Mouse (Mus musculus): ENCODE results near the gene Rnf217.

GRCm38 (mm10) chr10:31555433-31555960 lies 53.5 kb downstream of the Rnf217 start:
- TF ChIP-seq POLR2A (IDR thresholded peaks at IDR 0.05; ENCODE audit: control insufficient read depth, extremely low read depth, insufficient read depth, low read length, poor library complexity) (no peak), CTCF (IDR thresholded peaks at IDR 0.05; ENCODE audit: borderline replicate concordance, control insufficient read depth, extremely low read depth, insufficient read depth, low read length, poor library complexity) (no peak)
